Mouse (Mus musculus): ENCODE results near the gene Gatd1. TPM values are rescaled to one million over a fixed set of nuclear protein-coding genes. Genes with fewer than 3 reads are reported as not detected.

The Gatd1 gene
- polyA plus RNA-seq, 1 experiment from 2014 or later: 63.7 TPM

DNA sequence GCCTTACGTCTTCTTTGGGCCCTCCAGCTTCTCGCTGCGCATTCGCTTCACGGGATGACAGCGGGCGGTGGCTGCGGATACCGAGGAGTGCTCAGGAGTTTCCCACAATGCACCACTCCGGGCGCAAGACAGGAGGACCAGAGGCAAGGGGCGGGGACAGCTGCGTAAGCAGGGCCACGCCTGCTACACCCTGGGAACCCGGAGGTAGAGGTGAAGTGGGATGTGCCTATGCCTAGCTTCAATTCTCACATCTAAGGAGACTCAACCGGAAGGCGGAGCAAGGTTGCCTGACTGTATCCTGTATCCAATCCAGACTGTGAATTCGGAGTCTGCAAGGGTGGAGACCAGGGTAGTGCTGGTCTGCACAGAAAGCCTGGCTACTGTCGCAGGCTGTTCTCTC, 15.4 kb upstream of the Gatd1 start, which contains the start of gene Cend1:
Gene Cend1 (minus strand): TSS at position 182 of the 400 bp plus-strand sequence.
- no peak within 1 kb of the TSS; the same call in 1 of the 2 replicates for H3K27ac ChIP-seq (ENCODE audit: low read length)
- peak within 1 kb of the TSS; percentile 37 for H3K4me2 ChIP-seq (replicated peaks; ENCODE audit: low read depth, low read length)
- H3K36me3 ChIP-seq (ENCODE audit: insufficient read depth, low read length): peaks cover 34% of the 10 kb centered on the region
- no peaks in the 10 kb centered on the region for H3K27me3 ChIP-seq (ENCODE audit: insufficient read depth, low read length)
- peak; percentile 72 for ATAC-seq (ENCODE audit: low FRiP score, low TSS enrichment)
- peaks cover 20% of the 10 kb centered on the region for H3K4me1 ChIP-seq (ENCODE audit: insufficient read depth, low read length)
- H3K4me3 ChIP-seq (ENCODE audit: low read length): peak within 1 kb of the TSS; percentile 2; the same call in 1 of the 2 replicates
- WGBS: 4% methylated on average over 19 of the region's 19 CpGs
- 0 out of 2 replicates have a peak within 1 kb of the TSS, but pooled peaks have one; percentile 22 for H3K9ac ChIP-seq (replicated peaks; ENCODE audit: low read length)
- H3K9me3 ChIP-seq (ENCODE audit: low read length): no peaks in the 10 kb centered on the region

GRCm38 (mm10) chr7:141428701-141429100, 14.8 kb upstream of the Gatd1 start:
- 52% methylated on average over 5 of the region's 5 CpGs for WGBS
- H3K36me3 ChIP-seq (ENCODE audit: insufficient read depth, low read length): peaks cover 33% of the 10 kb centered on the region
- H3K4me3 ChIP-seq (ENCODE audit: low read length): no peak overlapping the region
- no peaks in the 10 kb centered on the region for H3K27me3 ChIP-seq (ENCODE audit: insufficient read depth, low read length)
- H3K9me3 ChIP-seq (ENCODE audit: low read length): no peaks in the 10 kb centered on the region
- peaks cover 14% of the 10 kb centered on the region for H3K4me1 ChIP-seq (ENCODE audit: insufficient read depth, low read length)
- H3K27ac ChIP-seq (ENCODE audit: low read length): no peak overlapping the region
- no peak for ATAC-seq (ENCODE audit: low FRiP score, low TSS enrichment)
- H3K4me2 ChIP-seq (replicated peaks; ENCODE audit: low read depth, low read length): peak overlapping the region; percentile 37
- no peak overlapping the region for H3K9ac ChIP-seq (replicated peaks; ENCODE audit: low read length)

DNA sequence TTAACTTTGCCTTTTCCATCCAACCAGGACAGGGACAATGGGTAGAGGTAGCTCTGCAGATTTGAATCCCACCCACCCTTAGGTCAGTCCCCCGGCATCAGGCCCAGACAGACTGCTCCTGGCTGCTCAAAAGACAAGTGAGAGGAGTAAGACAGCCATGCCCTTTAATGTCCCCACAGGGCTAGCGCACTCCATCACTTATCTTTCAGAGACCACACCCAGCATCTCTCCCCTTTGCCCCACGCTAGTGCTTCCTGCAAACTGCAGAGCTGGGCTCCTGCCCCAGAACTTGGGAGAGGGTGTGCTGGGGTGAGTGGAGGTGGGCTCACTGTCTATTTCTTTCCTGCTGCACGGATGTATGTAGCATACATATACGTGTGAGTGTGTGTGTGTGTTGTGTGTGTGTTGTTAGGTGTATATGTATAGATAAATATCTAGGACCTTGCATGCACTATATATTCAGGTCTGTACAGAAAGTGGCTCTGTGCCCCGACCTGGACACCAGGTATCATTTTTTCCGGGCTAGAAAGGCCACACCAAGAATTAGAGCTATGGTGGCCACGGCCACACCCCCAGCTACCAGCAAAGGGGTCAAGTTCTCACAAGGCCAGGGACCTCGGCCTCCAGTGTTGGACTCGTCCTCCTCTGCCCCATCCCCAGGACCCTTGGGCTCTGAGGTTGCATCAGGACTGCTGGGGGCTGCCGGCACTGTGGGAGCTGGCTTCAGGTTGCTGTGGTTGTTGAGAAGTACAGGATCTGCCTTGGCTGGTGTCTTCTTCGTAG, 13.2 kb upstream of the Gatd1 start:
- Histone ChIP-seq H3K27me3 (ENCODE audit: insufficient read depth, low read length) (no peaks in the 10 kb centered on the region), H3K9me3 (ENCODE audit: low read length) (no peaks in the 10 kb centered on the region), H3K27ac (ENCODE audit: low read length) (no peak overlapping the region), H3K4me1 (ENCODE audit: insufficient read depth, low read length) (peaks cover 14% of the 10 kb centered on the region), H3K4me2 (replicated peaks; ENCODE audit: low read depth, low read length) (no peak overlapping the region), H3K4me3 (ENCODE audit: low read length) (no peak overlapping the region), H3K9ac (replicated peaks; ENCODE audit: low read length) (no peak overlapping the region), H3K36me3 (ENCODE audit: insufficient read depth, low read length) (peaks cover 20% of the 10 kb centered on the region)
- no peak for ATAC-seq (ENCODE audit: low FRiP score, low TSS enrichment)
- 80% methylated on average over 12 of the region's 12 CpGs for WGBS

- Histone ChIP-seq H3K9me3 (ENCODE audit: low read length) (no peaks in the 10 kb centered on the region), H3K27me3 (ENCODE audit: insufficient read depth, low read length) (no peaks in the 10 kb centered on the region), H3K4me1 (ENCODE audit: insufficient read depth, low read length) (peaks cover 3% of the 10 kb centered on the region), H3K36me3 (ENCODE audit: insufficient read depth, low read length) (no peaks in the 10 kb centered on the region), H3K9ac (replicated peaks; ENCODE audit: low read length) (no peak overlapping the region), H3K4me2 (replicated peaks; ENCODE audit: low read depth, low read length) (no peak overlapping the region), H3K4me3 (ENCODE audit: low read length) (no peak overlapping the region), H3K27ac (ENCODE audit: low read length) (no peak overlapping the region)
- no peak for ATAC-seq (ENCODE audit: low FRiP score, low TSS enrichment)
- WGBS: 70% methylated on average over 4 of the region's 4 CpGs
Measured at GRCm38 (mm10) chr7:141423811-141424210, 9.9 kb upstream of the Gatd1 start.

GRCm38 (mm10) chr7:141420030-141420702, 6.2 kb upstream of the Gatd1 start:
- ATAC-seq (ENCODE audit: low FRiP score, low TSS enrichment): no peak
- Histone ChIP-seq H3K4me1 (ENCODE audit: insufficient read depth, low read length) (peaks cover 4% of the 10 kb centered on the region; the same call in 1 of the 2 replicates), H3K27ac (ENCODE audit: low read length) (no peak overlapping the region), H3K27me3 (ENCODE audit: insufficient read depth, low read length) (no peaks in the 10 kb centered on the region), H3K9me3 (ENCODE audit: low read length) (no peaks in the 10 kb centered on the region), H3K4me3 (ENCODE audit: low read length) (no peak overlapping the region), H3K9ac (replicated peaks; ENCODE audit: low read length) (no peak overlapping the region), H3K36me3 (ENCODE audit: insufficient read depth, low read length) (no peaks in the 10 kb centered on the region), H3K4me2 (replicated peaks; ENCODE audit: low read depth, low read length) (no peak overlapping the region)
- 77% methylated on average over 9 of the region's 9 CpGs for WGBS

- H3K27me3 ChIP-seq (ENCODE audit: insufficient read depth, low read length): no peaks in the 10 kb centered on the region
- no peak overlapping the region for H3K4me3 ChIP-seq (ENCODE audit: low read length)
- WGBS: 41% methylated on average over 7 of the region's 7 CpGs
- H3K4me2 ChIP-seq (replicated peaks; ENCODE audit: low read depth, low read length): no peak overlapping the region
- peak overlapping the region; percentile 38; the same call in 1 of the 2 replicates for H3K9ac ChIP-seq (replicated peaks; ENCODE audit: low read length)
- H3K9me3 ChIP-seq (ENCODE audit: low read length): no peaks in the 10 kb centered on the region
- peaks cover 10% of the 10 kb centered on the region for H3K4me1 ChIP-seq (ENCODE audit: insufficient read depth, low read length)
- no peak overlapping the region for H3K27ac ChIP-seq (ENCODE audit: low read length)
- H3K36me3 ChIP-seq (ENCODE audit: insufficient read depth, low read length): no peaks in the 10 kb centered on the region
- no peak for ATAC-seq (ENCODE audit: low FRiP score, low TSS enrichment)
Measured at GRCm38 (mm10) chr7:141418970-141419369, 5.0 kb upstream of the Gatd1 start.

- no peak overlapping the region for H3K4me2 ChIP-seq (replicated peaks; ENCODE audit: low read depth, low read length)
- H3K9ac ChIP-seq (replicated peaks; ENCODE audit: low read length): no peak overlapping the region
- H3K36me3 ChIP-seq (ENCODE audit: insufficient read depth, low read length): no peaks in the 10 kb centered on the region
- no peaks in the 10 kb centered on the region for H3K27me3 ChIP-seq (ENCODE audit: insufficient read depth, low read length)
- no peak for ATAC-seq (ENCODE audit: low FRiP score, low TSS enrichment)
- WGBS: 68% methylated on average over 8 of the region's 8 CpGs
- H3K9me3 ChIP-seq (ENCODE audit: low read length): no peaks in the 10 kb centered on the region
- peaks cover 13% of the 10 kb centered on the region for H3K4me1 ChIP-seq (ENCODE audit: insufficient read depth, low read length)
- H3K4me3 ChIP-seq (ENCODE audit: low read length): no peak overlapping the region
- H3K27ac ChIP-seq (ENCODE audit: low read length): no peak overlapping the region
Measured at GRCm38 (mm10) chr7:141417731-141418681, 4.1 kb upstream of the Gatd1 start.

DNA sequence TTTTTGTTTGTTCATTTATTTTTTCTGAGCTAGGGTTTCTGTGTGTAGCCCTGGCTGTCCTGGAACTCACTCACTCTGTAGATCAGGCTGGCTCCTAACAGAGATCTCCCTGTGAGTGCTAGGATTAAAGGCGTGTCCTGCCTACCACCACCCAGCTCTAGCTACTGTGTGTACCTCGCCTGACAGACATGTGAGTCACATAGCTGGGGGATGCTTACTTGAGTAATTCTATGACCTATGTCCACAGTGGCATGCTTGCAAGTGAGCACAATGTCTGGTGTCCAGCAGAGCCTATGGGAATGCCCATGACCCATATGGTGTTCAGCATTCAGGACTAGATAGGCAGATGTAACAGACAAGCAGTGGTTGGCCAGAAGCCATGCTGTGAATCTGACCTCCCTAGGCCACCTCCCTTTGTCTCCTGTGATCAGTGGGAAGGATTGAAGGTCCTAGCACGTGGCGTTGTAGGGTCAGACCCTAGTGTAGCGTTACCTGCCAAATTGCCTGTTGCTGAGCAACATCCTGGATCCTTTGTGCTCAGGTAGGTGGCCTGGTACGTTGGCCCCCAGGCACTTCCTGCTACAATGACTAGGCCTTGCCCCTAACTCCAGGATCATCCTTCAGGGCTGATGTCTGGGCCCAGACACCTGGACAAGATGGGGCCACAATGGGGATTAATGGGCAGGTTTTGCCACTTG, 2.4 kb upstream of the Gatd1 start:
- no peak overlapping the region for H3K27ac ChIP-seq (ENCODE audit: low read length)
- H3K9me3 ChIP-seq (ENCODE audit: low read length): no peaks in the 10 kb centered on the region
- H3K9ac ChIP-seq (replicated peaks; ENCODE audit: low read length): no peak overlapping the region
- H3K4me1 ChIP-seq (ENCODE audit: insufficient read depth, low read length): peaks cover 17% of the 10 kb centered on the region
- H3K36me3 ChIP-seq (ENCODE audit: insufficient read depth, low read length): no peaks in the 10 kb centered on the region
- WGBS: 83% methylated on average over 6 of the region's 6 CpGs
- no peaks in the 10 kb centered on the region for H3K27me3 ChIP-seq (ENCODE audit: insufficient read depth, low read length)
- no peak for ATAC-seq (ENCODE audit: low FRiP score, low TSS enrichment)
- H3K4me2 ChIP-seq (replicated peaks; ENCODE audit: low read depth, low read length): no peak overlapping the region
- H3K4me3 ChIP-seq (ENCODE audit: low read length): no peak overlapping the region

DNA sequence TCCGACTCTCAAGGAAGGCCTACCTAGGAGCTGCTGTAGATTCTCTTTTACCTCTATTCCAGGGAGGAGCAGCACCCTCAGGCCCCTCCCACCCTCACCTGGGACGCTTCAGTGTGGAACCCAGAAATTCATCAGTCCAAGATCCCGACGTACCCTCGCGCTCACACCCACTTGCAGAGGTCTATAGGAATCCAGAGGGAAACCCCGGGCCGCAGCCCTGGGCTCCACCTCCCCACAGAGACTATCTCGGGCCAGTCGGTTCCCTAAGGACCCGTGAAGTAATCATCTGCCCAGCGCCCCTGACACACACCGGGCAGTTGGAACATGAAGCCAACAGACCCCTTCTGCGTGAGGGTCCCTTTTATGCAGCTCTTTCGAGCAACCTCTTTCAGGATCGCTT, 605 bp downstream of the Gatd1 start:
- peaks cover 15% of the 10 kb centered on the region for H3K4me1 ChIP-seq (ENCODE audit: insufficient read depth, low read length)
- H3K4me3 ChIP-seq (ENCODE audit: low read length): peak overlapping the region; percentile 84
- H3K9me3 ChIP-seq (ENCODE audit: low read length): no peaks in the 10 kb centered on the region
- peak overlapping the region; percentile 89 for H3K9ac ChIP-seq (replicated peaks; ENCODE audit: low read length)
- ATAC-seq (ENCODE audit: low FRiP score, low TSS enrichment): peak; percentile 25
- WGBS: 2% methylated on average over 16 of the region's 16 CpGs
- peak overlapping the region; percentile 92 for H3K27ac ChIP-seq (ENCODE audit: low read length)
- H3K4me2 ChIP-seq (replicated peaks; ENCODE audit: low read depth, low read length): peak overlapping the region; percentile 93
- H3K27me3 ChIP-seq (ENCODE audit: insufficient read depth, low read length): no peaks in the 10 kb centered on the region
- peaks cover 20% of the 10 kb centered on the region for H3K36me3 ChIP-seq (ENCODE audit: insufficient read depth, low read length)

All from kidney, embryonic 16.5 days (tissue).